In the genomic region with DNA sequence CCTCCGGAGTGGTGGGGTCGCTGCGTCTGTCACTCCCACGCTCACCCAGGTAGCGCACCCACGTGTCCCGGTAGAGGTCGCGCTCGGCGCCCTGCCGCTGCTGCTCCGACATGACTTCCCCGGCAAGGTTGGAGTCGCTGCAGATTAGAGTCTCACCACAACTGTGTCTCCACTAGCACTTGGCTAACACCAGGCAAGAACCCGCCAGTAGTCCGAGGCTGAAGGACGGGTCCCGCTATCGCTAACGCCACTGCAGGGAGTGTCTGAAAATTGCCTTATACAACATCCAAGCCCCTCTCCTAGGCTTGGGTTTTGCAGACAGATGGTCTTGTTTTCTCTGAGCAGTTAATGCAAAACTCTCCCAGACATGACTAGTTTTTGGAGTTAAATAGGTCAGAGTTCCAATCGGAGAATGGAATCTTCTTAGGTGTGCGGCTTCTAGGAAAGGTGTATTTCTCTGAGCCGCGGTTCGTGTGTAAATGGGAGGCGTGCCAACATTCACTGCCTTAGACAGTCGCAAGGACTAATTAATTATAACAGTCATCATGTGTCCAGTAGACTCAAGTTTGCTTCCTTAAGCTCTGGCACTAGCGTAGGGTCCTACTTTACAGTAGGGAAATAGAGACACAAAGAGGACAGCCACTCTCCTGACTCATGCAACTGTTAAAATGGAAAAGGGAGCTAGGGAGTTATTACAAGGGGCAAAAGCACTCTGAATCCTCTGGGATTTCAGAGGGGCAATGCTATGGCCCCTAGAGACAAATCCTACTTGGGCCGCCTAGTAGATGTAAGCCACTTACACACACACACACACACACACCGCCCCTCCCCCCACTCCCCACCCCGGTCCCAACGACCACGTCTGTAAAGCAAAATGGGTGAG, we compare ENCODE assay signal across 8 mouse cellular contexts. TPM values are rescaled to one million over a fixed set of nuclear protein-coding genes. Genes with fewer than 3 reads are reported as not detected.
DNase-seq lines count a peak whose midpoint lies in the region; ATAC-seq and TF ChIP-seq lines count a peak whose summit lies in the region.

Gene Mtfp1 (minus strand): TSS at position 275 of the 883 bp plus-strand sequence.

- H3K4me2 ChIP-seq in hindbrain, postnatal 0 days (ENCODE audit: low read depth, low read length): peak within 1 kb of the TSS; percentile 72

- 7% methylated on average over 34 of the region's 34 CpGs for WGBS in hindbrain, postnatal 0 days

- peak within 1 kb of the TSS; percentile 62 for H3K27ac ChIP-seq in hindbrain, postnatal 0 days

- H3K4me3 ChIP-seq in hindbrain, postnatal 0 days (ENCODE audit: low read length): peak within 1 kb of the TSS; percentile 44

- no peaks in the 10 kb centered on the region for H3K27me3 ChIP-seq in hindbrain, postnatal 0 days (ENCODE audit: insufficient read depth, low read length)

- H3K9me3 ChIP-seq in hindbrain, postnatal 0 days (ENCODE audit: low read length): no peaks in the 10 kb centered on the region

- H3K9ac ChIP-seq in hindbrain, postnatal 0 days (replicated peaks; ENCODE audit: low read length): peak within 1 kb of the TSS; percentile 37

- H3K36me3 ChIP-seq in hindbrain, postnatal 0 days (ENCODE audit: insufficient read depth, low read length): peaks cover 9% of the 10 kb centered on the region; the same call in 1 of the 2 replicates

- no peak; the same call in 1 of the 2 replicates for TF ChIP-seq CTCF in hindbrain, postnatal 0 days (IDR thresholded peaks at IDR 0.05; ENCODE audit: low read depth)

- peak; percentile 51 for DNase-seq in T-cell, adult 2 months (ENCODE audit: low spot score)
- DNase-seq in cerebellum, adult 9-11 months: peak; percentile 79
- DNase-seq in gastrocnemius, adult 8-10 months (ENCODE audit: low spot score in 2 of 2): peak; percentile 32 to 44
- peak; percentile 80 for DNase-seq in hindbrain, postnatal 0 days (ENCODE audit: low spot score)
- DNase-seq in left cerebral cortex, postnatal 10 days (ENCODE audit: extremely low spot score in 1 of 2, low spot score in 2 of 2): peak in 1 of 2 experiments; percentile 62
- DNase-seq in right cerebral cortex, postnatal 25 days: peak; percentile 62

- no peak for ATAC-seq in hindbrain, postnatal 0 days
- ATAC-seq in megakaryocyte, adult 5-6 weeks (ENCODE audit: poor library complexity, severe bottlenecking): peak; percentile 23
- ATAC-seq in activated CD4-positive, CD25-positive, alpha-beta regulatory T cell, adult 4 months: no peak

- intact Hi-C loops in left cerebral cortex, postnatal 10 days (cut with DNase I): no loop called here

- H3K4me1 ChIP-seq in hindbrain, postnatal 0 days (ENCODE audit: insufficient read depth, low read length): peaks cover 14% of the 10 kb centered on the region; the same call in 1 of the 2 replicates

RNA-seq across cellular contexts. Expression of gene Mtfp1, which starts in this region (rescaled TPM):
- total RNA-seq in gastrocnemius, adult 8-10 months (2022): 10 to 100 TPM; 37.5 to 49.4 (median 44.0) TPM
- 14.8 and 20.4 TPM in 2 replicates for total RNA-seq in hindbrain, postnatal 0 days (2014; rRNA removed)
- polyA plus RNA-seq in hindbrain, postnatal 0 days (2015; fragmentation: Nextera tagmentation; extraction: Ambion mirVana): 17.7 TPM in 2 replicates
- 10 to 100 TPM; 59.4 to 73.7 TPM for total RNA-seq in left cerebral cortex, postnatal 10 days (2021)
- total RNA-seq in megakaryocyte, adult 5-6 weeks (2015): 1.1 and 2.6 TPM in 2 replicates
- 1.3 and 1.8 TPM in 2 replicates for total RNA-seq in megakaryocyte, adult 5-6 weeks (2017)
- polyA plus RNA-seq in activated CD4-positive, CD25-positive, alpha-beta regulatory T cell, adult 4 months (2017; shearing (Covaris generic)): 1 to 10 TPM; 1.4 to 2.8 TPM
